Mouse (Mus musculus) heart, embryonic 14.5 days (tissue): ENCODE data around the gene Gpa33. TPM values are rescaled to one million over a fixed set of nuclear protein-coding genes. Genes with fewer than 3 reads are reported as not detected.

Experiments used
- ATAC-seq: fragments of 200-750 bp; cut with Nextera tagmentation; 2 replicates; pipeline ENCODE4 v1.8.0; 2017; ENCODE audit warnings: low read depth, moderate TSS enrichment; ENCODE audit not compliant: insufficient number of reproducible peaks, insufficient read depth, low FRiP score
- H3K27ac ChIP-seq, 2 experiments: fragments of 200-500 bp in 1 of 2; fragments of 300-500 bp in 1 of 2; sonication (generic) in 1 of 2; replicated peaks in 1 of 2; 2 replicates each; pipeline ENCODE4 v1.5.1; 2012 to 2014; ENCODE audit warnings: low read depth in 2 of 2, low read length in 2 of 2, control low read depth in 1 of 2, mild to moderate bottlenecking in 1 of 2, mixed read lengths in 1 of 2; ENCODE audit not compliant: control insufficient read depth in 1 of 2, insufficient read depth in 1 of 2
- H3K27me3 ChIP-seq: fragments of 300-500 bp; sonication (generic); 2 replicates; pipeline ENCODE4 v1.6.1; 2014; ENCODE audit warnings: mild to moderate bottlenecking, low read length, control low read depth; ENCODE audit not compliant: control insufficient read depth, insufficient read depth
- H3K36me3 ChIP-seq: fragments of 300-500 bp; sonication (generic); 2 replicates; pipeline ENCODE4 v1.6.1; 2014; ENCODE audit warnings: mild to moderate bottlenecking, control low read depth, low read length, mixed read lengths; ENCODE audit not compliant: control insufficient read depth, insufficient read depth
- H3K4me1 ChIP-seq, 2 experiments: fragments of 200-500 bp in 1 of 2; fragments of 300-500 bp in 1 of 2; sonication (generic) in 1 of 2; 2 replicates each; pipeline ENCODE4 v1.6.1; 2012 to 2014; ENCODE audit warnings: low read length in 2 of 2, control low read depth in 1 of 2, mixed read lengths in 1 of 2; ENCODE audit not compliant: control insufficient read depth in 2 of 2, insufficient read depth in 2 of 2
- H3K4me2 ChIP-seq: fragments of 300-500 bp; sonication (generic); 2 replicates; pipeline ENCODE4 v1.6.1; 2014; ENCODE audit warnings: mild to moderate bottlenecking, low read length
- H3K4me3 ChIP-seq, 2 experiments: fragments of 200-500 bp in 1 of 2; fragments of 300-500 bp in 1 of 2; sonication (generic) in 1 of 2; 2 replicates each; pipeline ENCODE4 v1.5.1; 2012 to 2014; ENCODE audit warnings: low read length in 2 of 2, mild to moderate bottlenecking in 2 of 2, control low read depth in 1 of 2, low read depth in 1 of 2, moderate library complexity in 1 of 2; ENCODE audit not compliant: control insufficient read depth in 1 of 2, insufficient read depth in 1 of 2
- H3K9ac ChIP-seq: fragments of 300-500 bp; sonication (generic); 2 replicates; pipeline ENCODE4 v1.6.1; 2014; ENCODE audit warnings: mild to moderate bottlenecking, low read length
- H3K9me3 ChIP-seq: fragments of 300-500 bp; sonication (generic); 2 replicates; pipeline ENCODE4 v1.6.1; 2016; ENCODE audit warnings: low read length, control low read depth; ENCODE audit not compliant: control insufficient read depth
- WGBS: fragments of 180-500 bp; shearing (Covaris S2); extraction: QIAGEN DNeasy Blood & Tissue Kit; methylation state at CpG from one replicate; pipeline ENCODE4 v1.1.7; 2014; 5-methylcytosine and 5-hydroxymethylcytosine counted together
- polyA plus RNA-seq: library from polyadenylated mRNA; unstranded; fragments of >200 nt; fragmentation: Nextera tagmentation; extraction: Ambion mirVana; gene quantifications from 2 replicates; pipeline ENCODE4 v1.2.1, GENCODE M21; 2014

Gene Gpa33
- polyA plus RNA-seq: 0.18 TPM in 1 of 2 replicates, not detected in the other

DNA sequence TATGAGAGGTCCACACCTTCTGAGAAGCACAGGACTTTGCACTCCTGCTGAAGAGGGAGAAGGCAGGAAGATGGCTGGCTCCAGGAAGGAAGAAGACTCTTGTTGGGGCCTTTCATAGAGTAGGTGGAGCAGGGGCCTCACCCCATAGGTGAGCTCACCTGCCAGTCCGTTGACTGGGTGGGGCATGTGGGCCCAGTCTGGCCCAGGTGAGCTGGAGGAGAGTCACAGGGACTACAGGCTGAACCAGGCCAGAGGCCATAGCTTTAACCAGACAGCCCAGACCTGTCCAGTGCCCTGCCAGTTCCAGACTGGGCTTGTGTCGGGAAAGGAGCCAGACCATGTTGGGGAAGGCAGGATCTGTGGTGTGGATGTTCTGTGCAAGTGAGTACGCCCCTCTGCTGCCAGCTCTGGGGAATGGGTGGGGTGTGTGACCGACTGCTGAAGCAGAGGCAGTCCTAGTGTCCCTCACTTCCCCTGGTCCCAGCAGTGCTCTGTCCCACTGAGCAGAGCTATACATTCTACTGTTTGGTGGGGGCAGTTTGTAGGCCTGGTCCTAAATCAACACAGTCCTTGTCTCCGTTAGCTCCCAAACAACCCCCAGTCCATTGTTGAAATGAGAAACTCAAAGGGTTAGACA lies at the start of gene Gpa33:
Gene Gpa33, plus strand, starts transcription at position 15 of the 637 bp plus-strand sequence.
- Histone ChIP-seq H3K9me3 (no peaks in the 10 kb centered on the region), H3K4me1 (peaks cover 38 to 49% of the 10 kb centered on the region in 2 experiments), H3K4me3 (no peak within 1 kb of the TSS), H3K36me3 (peaks cover 9% of the 10 kb centered on the region), H3K4me2 (no peak within 1 kb of the TSS), H3K27me3 (no peaks in the 10 kb centered on the region), H3K9ac (no peak within 1 kb of the TSS; the same call in 1 of the 2 replicates), H3K27ac (peak within 1 kb of the TSS; percentile 42 to 99)
- WGBS: 74% methylated on average over 5 of the region's 5 CpGs
- ATAC-seq: no peak

GRCm38 (mm10) chr1:166088446-166089170 lies 41.4 kb upstream of the Gpa33 start:
- Histone ChIP-seq H3K27me3 (no peaks in the 10 kb centered on the region), H3K9ac (no peak overlapping the region), H3K27ac (no peak overlapping the region), H3K9me3 (no peaks in the 10 kb centered on the region), H3K4me2 (no peak overlapping the region), H3K4me3 (no peak overlapping the region), H3K4me1 (no peaks in the 10 kb centered on the region), H3K36me3 (no peaks in the 10 kb centered on the region)
- ATAC-seq: no peak
- 82% methylated on average over 19 of the region's 19 CpGs for WGBS

DNA sequence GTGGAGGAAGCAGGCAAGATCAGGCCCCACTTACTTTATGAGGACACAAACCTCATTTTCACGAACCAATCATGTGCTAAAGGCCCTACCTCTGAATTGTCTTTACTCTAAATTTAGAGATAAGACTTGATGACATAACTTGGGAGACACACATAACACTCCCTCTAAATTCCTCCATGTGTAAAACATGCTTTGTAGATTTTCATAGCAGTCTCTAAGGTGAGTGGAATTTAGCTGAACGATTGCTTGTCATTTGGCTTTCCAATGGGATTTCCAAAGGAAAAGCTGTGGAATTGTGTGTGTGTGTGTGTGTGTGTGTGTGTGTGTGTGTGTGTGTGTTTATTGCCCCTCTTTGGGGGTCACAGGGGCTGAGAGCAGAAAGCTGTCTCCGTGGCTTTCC lies 40.7 kb upstream of the Gpa33 start:
- H3K4me3 ChIP-seq: no peak overlapping the region
- no peaks in the 10 kb centered on the region for H3K36me3 ChIP-seq
- H3K4me1 ChIP-seq: no peaks in the 10 kb centered on the region
- no peak for ATAC-seq
- H3K9ac ChIP-seq: no peak overlapping the region
- no peaks in the 10 kb centered on the region for H3K27me3 ChIP-seq
- no peak overlapping the region for H3K27ac ChIP-seq
- H3K9me3 ChIP-seq: no peaks in the 10 kb centered on the region
- H3K4me2 ChIP-seq: no peak overlapping the region
- WGBS: 61% methylated on average over 3 of the region's 3 CpGs

DNA sequence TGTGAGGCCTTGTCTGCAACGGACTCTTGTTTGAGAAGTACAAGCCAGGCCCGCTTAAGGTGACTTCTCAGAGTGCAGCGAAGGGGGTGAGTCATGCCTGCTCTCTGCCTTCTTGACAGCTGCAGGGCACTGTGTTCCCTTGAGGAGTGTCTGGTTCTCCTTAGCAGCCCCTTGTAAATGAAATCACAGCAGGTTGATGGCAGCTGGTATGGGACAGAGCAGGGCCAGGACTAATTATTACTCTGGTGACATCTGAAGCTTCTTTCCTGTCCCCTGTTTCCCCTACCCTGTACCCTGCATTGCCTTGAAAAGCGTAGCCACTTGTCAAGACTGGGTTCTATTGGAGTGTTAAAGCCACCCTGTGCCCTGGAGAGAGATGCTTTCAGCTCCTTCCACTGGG lies 40.3 kb upstream of the Gpa33 start:
- H3K27me3 ChIP-seq: no peaks in the 10 kb centered on the region
- H3K36me3 ChIP-seq: no peaks in the 10 kb centered on the region
- H3K4me3 ChIP-seq: no peak overlapping the region
- no peaks in the 10 kb centered on the region for H3K9me3 ChIP-seq
- no peak overlapping the region for H3K9ac ChIP-seq
- no peak overlapping the region for H3K4me2 ChIP-seq
- no peak; the same call in 1 of the 2 replicates for ATAC-seq
- WGBS: 51% methylated on average over 4 of the region's 4 CpGs
- no peak overlapping the region for H3K27ac ChIP-seq
- no peaks in the 10 kb centered on the region for H3K4me1 ChIP-seq

- Histone ChIP-seq H3K4me3 (no peak overlapping the region), H3K27ac (no peak overlapping the region), H3K9me3 (no peaks in the 10 kb centered on the region), H3K27me3 (no peaks in the 10 kb centered on the region), H3K36me3 (no peaks in the 10 kb centered on the region), H3K4me2 (no peak overlapping the region), H3K4me1 (no peaks in the 10 kb centered on the region), H3K9ac (no peak overlapping the region)
- no peak for ATAC-seq
- 79% methylated on average over 2 of the region's 2 CpGs for WGBS
Measured at GRCm38 (mm10) chr1:166090306-166090705, 39.7 kb upstream of the Gpa33 start.

GRCm38 (mm10) chr1:166094462-166094861 lies 35.6 kb upstream of the Gpa33 start:
- WGBS: 72% methylated on average over 3 of the region's 3 CpGs
- Histone ChIP-seq H3K9me3 (no peaks in the 10 kb centered on the region), H3K27ac (no peak overlapping the region), H3K36me3 (peaks cover 34% of the 10 kb centered on the region), H3K9ac (no peak overlapping the region), H3K4me2 (no peak overlapping the region), H3K4me1 (no peaks in the 10 kb centered on the region), H3K27me3 (no peaks in the 10 kb centered on the region), H3K4me3 (no peak overlapping the region)
- ATAC-seq: no peak

DNA sequence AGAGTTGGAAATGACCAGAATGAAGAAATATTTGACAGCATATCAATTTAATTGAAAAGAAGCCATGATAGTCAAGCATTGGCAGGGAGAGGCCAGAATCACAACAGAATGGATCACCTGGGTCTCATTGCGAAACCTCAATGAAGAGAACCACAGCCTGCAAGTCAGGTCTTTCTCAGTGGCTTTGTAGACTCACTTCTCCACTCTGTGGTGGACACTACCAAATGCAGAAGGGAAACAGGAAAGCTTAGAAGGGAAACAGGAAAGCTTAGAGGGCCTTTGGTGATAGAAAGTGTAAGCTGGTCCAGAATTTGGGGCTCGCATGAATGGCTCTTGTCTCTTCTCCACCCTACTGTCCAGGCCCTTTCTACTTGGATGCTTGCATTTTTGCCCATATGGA lies 31.9 kb upstream of the Gpa33 start:
- no peak for ATAC-seq
- 97% methylated on average over 2 of the region's 2 CpGs for WGBS
- H3K4me1 ChIP-seq: no peaks in the 10 kb centered on the region
- H3K27ac ChIP-seq: no peak overlapping the region
- no peak overlapping the region for H3K4me3 ChIP-seq
- no peak overlapping the region for H3K9ac ChIP-seq
- H3K27me3 ChIP-seq: no peaks in the 10 kb centered on the region
- no peak overlapping the region for H3K4me2 ChIP-seq
- peaks cover 71% of the 10 kb centered on the region for H3K36me3 ChIP-seq
- H3K9me3 ChIP-seq: no peaks in the 10 kb centered on the region
